Mouse (Mus musculus) ES-E14 (cell line): ENCODE results near the gene Usp21. TPM values are rescaled to one million over a fixed set of nuclear protein-coding genes. Genes with fewer than 3 reads are reported as not detected.

Experiments used
- DNase-seq: peaks from one replicate; pipeline ENCODE4 v3.0.0-alpha.2; 2013; ENCODE audit warnings: low read depth, low spot score
- H3K27ac ChIP-seq: 2 replicates; pipeline ENCODE4 v1.5.1; 2012; ENCODE audit warnings: low read depth, mild to moderate bottlenecking, low read length, moderate library complexity, mixed read lengths; ENCODE audit not compliant: poor library complexity, insufficient read depth, severe bottlenecking
- H3K36me3 ChIP-seq: 2 replicates; pipeline ENCODE4 v1.6.1; 2012; ENCODE audit warnings: mild to moderate bottlenecking, low read length, moderate library complexity, mixed read lengths; ENCODE audit not compliant: control insufficient read depth, poor library complexity, insufficient read depth, severe bottlenecking
- H3K4me1 ChIP-seq, 2 experiments: fragments of 150-350 bp in 1 of 2; sonication (generic) in 1 of 2; 2 replicates each; pipeline ENCODE4 v1.6.1; 2012; ENCODE audit warnings: low read length in 2 of 2, mild to moderate bottlenecking in 1 of 2, mixed read lengths in 1 of 2; ENCODE audit not compliant: control insufficient read depth in 2 of 2, insufficient read depth in 2 of 2, poor library complexity in 1 of 2
- H3K4me3 ChIP-seq, 2 experiments: fragments of 150-350 bp in 1 of 2; sonication (generic) in 1 of 2; 2 replicates each; pipeline ENCODE4 v1.5.1; 2012; ENCODE audit warnings: low read length in 2 of 2, low read depth in 1 of 2, mild to moderate bottlenecking in 1 of 2, mixed read lengths in 1 of 2; ENCODE audit not compliant: insufficient read depth in 1 of 2, poor library complexity in 1 of 2, severe bottlenecking in 1 of 2
- H3K9ac ChIP-seq: 2 replicates; pipeline ENCODE4 v1.6.1; 2012; ENCODE audit warnings: low read depth, mild to moderate bottlenecking, low read length, mixed read lengths; ENCODE audit not compliant: poor library complexity, insufficient read depth, severe bottlenecking
- H3K9me3 ChIP-seq: fragments of 150-350 bp; sonication (generic); 2 replicates; pipeline ENCODE4 v1.6.1; 2012; ENCODE audit warnings: low read depth, mild to moderate bottlenecking, low read length; ENCODE audit not compliant: control insufficient read depth, insufficient read depth
- CHD2 ChIP-seq: IDR thresholded peaks from 2 replicates; pipeline ENCODE4 v1.6.1; 2014; ENCODE audit warnings: mild to moderate bottlenecking, low read depth, low read length, inconsistent platforms
- HCFC1 ChIP-seq: IDR thresholded peaks from 2 replicates; pipeline ENCODE4 v1.6.1; 2012; ENCODE audit warnings: low read length, inconsistent platforms, borderline replicate concordance; ENCODE audit not compliant: insufficient read depth
- MAFK ChIP-seq: IDR thresholded peaks from 2 replicates; pipeline ENCODE4 v1.6.1; 2014; ENCODE audit warnings: mild to moderate bottlenecking, low read depth, low read length, inconsistent platforms; ENCODE audit not compliant: insufficient read depth
- ZC3H11A ChIP-seq: IDR thresholded peaks from 2 replicates; pipeline ENCODE4 v1.6.1; 2012; ENCODE audit warnings: low read depth, mild to moderate bottlenecking, inconsistent platforms, low read length, borderline replicate concordance
- ZNF384 ChIP-seq: IDR thresholded peaks from 2 replicates; pipeline ENCODE4 v1.6.1; 2012; ENCODE audit warnings: low read depth, low read length, inconsistent platforms
- in situ Hi-C, 2 experiments: fragments of 600-800 bp; cut with MboI; formaldehyde crosslinking; loops; one replicate each; pipeline ENCODE4 v1.15.1; 2025; ENCODE audit warnings: low sequenced_read_pairs in 2 of 2, inconsistent platforms in 1 of 2; ENCODE audit not compliant: unreplicated experiment in 2 of 2
- total RNA-seq: library from RNA; depleted of rRNA; stranded (reverse); fragments of 300-350 nt; gene quantifications from 2 replicates; pipeline ENCODE4 v1.2.3, GENCODE M21; 2012

The Usp21 gene
- total RNA-seq, 1 experiment = 23.1 TPM

GRCm38 (mm10) chr1:171295063-171295402 lies 7.2 kb upstream of the Usp21 start:
- in situ Hi-C loops = no loop called here
- no peak for TF ChIP-seq HCFC1
- no peak for TF ChIP-seq ZNF384
- no peak for TF ChIP-seq CHD2
- TF ChIP-seq MAFK = no peak
- no peak for TF ChIP-seq ZC3H11A
- peak overlapping the region; percentile 95; the same call in 1 of the 2 replicates for H3K9ac ChIP-seq
- H3K4me1 ChIP-seq = peaks cover 4 to 14% of the 10 kb centered on the region in 2 experiments; a peak in 3 of 4 replicates
- H3K27ac ChIP-seq = no peak overlapping the region
- no peaks in the 10 kb centered on the region for H3K36me3 ChIP-seq
- H3K4me3 ChIP-seq = peak overlapping the region; percentile 85 to 99
- H3K9me3 ChIP-seq = no peaks in the 10 kb centered on the region
- no peak for DNase-seq

- Histone ChIP-seq H3K9ac (peak within 1 kb of the TSS; percentile 95), H3K9me3 (no peaks in the 10 kb centered on the region), H3K27ac (peak within 1 kb of the TSS; percentile 94), H3K4me3 (peak within 1 kb of the TSS; percentile 85 to 99), H3K4me1 (peaks cover 4 to 14% of the 10 kb centered on the region in 2 experiments; a peak in 3 of 4 replicates), H3K36me3 (no peaks in the 10 kb centered on the region)
- no peak for TF ChIP-seq ZNF384
- TF ChIP-seq MAFK = no peak
- TF ChIP-seq ZC3H11A = no peak
- TF ChIP-seq CHD2 = no peak
- no peak for TF ChIP-seq HCFC1
- DNase-seq = peak; percentile 63
- in situ Hi-C loops = no loop called here
Observed at GRCm38 (mm10) chr1:171294298-171295062, 6.7 kb upstream of the Usp21 start, which contains the start of gene Ufc1. Gene Ufc1 (minus strand): TSS chr1:171295024.

- DNase-seq = no peak
- peak overlapping the region; percentile 95 for H3K9ac ChIP-seq
- H3K4me1 ChIP-seq = peaks cover 4 to 14% of the 10 kb centered on the region in 2 experiments; a peak in 3 of 4 replicates
- peak overlapping the region; percentile 94; the same call in 1 of the 2 replicates for H3K27ac ChIP-seq
- TF ChIP-seq MAFK (no peak), ZNF384 (no peak), ZC3H11A (no peak), CHD2 (no peak), HCFC1 (no peak)
- in situ Hi-C loops = no loop called here
- H3K9me3 ChIP-seq = no peaks in the 10 kb centered on the region
- H3K4me3 ChIP-seq = peak overlapping the region; percentile 85 to 99
- no peaks in the 10 kb centered on the region for H3K36me3 ChIP-seq
Observed at GRCm38 (mm10) chr1:171293906-171294297, 6.1 kb upstream of the Usp21 start.

GRCm38 (mm10) chr1:171293351-171293750 lies 5.6 kb upstream of the Usp21 start:
- Histone ChIP-seq H3K4me3 (peak overlapping the region; percentile 85 to 99; a peak in 3 of 4 replicates), H3K27ac (no peak overlapping the region; the same call in 1 of the 2 replicates), H3K9me3 (no peaks in the 10 kb centered on the region), H3K4me1 (peaks cover 4 to 9% of the 10 kb centered on the region in 2 experiments; a peak in 3 of 4 replicates), H3K9ac (no peak overlapping the region), H3K36me3 (no peaks in the 10 kb centered on the region)
- TF ChIP-seq CHD2 (no peak), ZNF384 (no peak), ZC3H11A (no peak), MAFK (no peak)
- in situ Hi-C loops = no loop called here
- no peak for DNase-seq
